Mouse (Mus musculus) intestine, embryonic 14.5 days (tissue): ENCODE data around the gene Rcc2. TPM values are rescaled to one million over a fixed set of nuclear protein-coding genes. Genes with fewer than 3 reads are reported as not detected.

Source experiments
- ATAC-seq: fragments of 200-750 bp; cut with Nextera tagmentation; replicated peaks from 2 replicates; pipeline ENCODE4 v1.8.0; 2017; ENCODE audit warnings: low read depth, moderate number of reproducible peaks, moderate TSS enrichment, moderate library complexity; ENCODE audit not compliant: low FRiP score, low TSS enrichment
- DNase-seq: peaks from one replicate; pipeline ENCODE4 v3.0.0-alpha.2; 2018; ENCODE audit warnings: low spot score
- H3K27ac ChIP-seq: fragments of 300-500 bp; sonication (generic); 2 replicates; pipeline ENCODE4 v1.5.1; 2014; ENCODE audit warnings: low read depth, mild to moderate bottlenecking, control low read depth
- H3K27me3 ChIP-seq: fragments of 300-500 bp; sonication (generic); replicated peaks from 2 replicates; pipeline ENCODE4 v1.6.1; 2014; ENCODE audit warnings: low read length, control low read depth; ENCODE audit not compliant: control insufficient read depth, insufficient read depth
- H3K36me3 ChIP-seq: fragments of 300-500 bp; sonication (generic); 2 replicates; pipeline ENCODE4 v1.6.1; 2014; ENCODE audit warnings: low read length, control low read depth; ENCODE audit not compliant: control insufficient read depth, insufficient read depth
- H3K4me1 ChIP-seq: fragments of 300-500 bp; sonication (generic); replicated peaks from 2 replicates; pipeline ENCODE4 v1.6.1; 2014; ENCODE audit warnings: low read length, control low read depth, mixed read lengths; ENCODE audit not compliant: control insufficient read depth, insufficient read depth
- H3K4me2 ChIP-seq: fragments of 300-500 bp; sonication (generic); 2 replicates; pipeline ENCODE4 v1.6.1; 2014; ENCODE audit warnings: low read length
- H3K4me3 ChIP-seq: fragments of 300-500 bp; sonication (generic); 2 replicates; pipeline ENCODE4 v1.5.1; 2014; ENCODE audit warnings: low read depth, low read length, control low read depth, mixed read lengths
- H3K9ac ChIP-seq: fragments of 300-500 bp; sonication (generic); 2 replicates; pipeline ENCODE4 v1.6.1; 2014; ENCODE audit warnings: mild to moderate bottlenecking, low read length
- H3K9me3 ChIP-seq: fragments of 300-500 bp; sonication (generic); 2 replicates; pipeline ENCODE4 v1.6.1; 2016; ENCODE audit warnings: low read length, control low read depth; ENCODE audit not compliant: control insufficient read depth
- WGBS: fragments of 180-500 bp; shearing (Covaris S2); extraction: QIAGEN DNeasy Blood & Tissue Kit; methylation state at CpG from one replicate; pipeline ENCODE4 v1.1.7; 2014; 5-methylcytosine and 5-hydroxymethylcytosine counted together
- polyA plus RNA-seq: library from polyadenylated mRNA; unstranded; fragments of >200 nt; fragmentation: Nextera tagmentation; extraction: Ambion mirVana; gene quantifications from 2 replicates; pipeline ENCODE4 v1.2.1, GENCODE M21; 2014

Rcc2 gene
- polyA plus RNA-seq, 1 experiment from 2014 or later = 30.7 TPM

DNA sequence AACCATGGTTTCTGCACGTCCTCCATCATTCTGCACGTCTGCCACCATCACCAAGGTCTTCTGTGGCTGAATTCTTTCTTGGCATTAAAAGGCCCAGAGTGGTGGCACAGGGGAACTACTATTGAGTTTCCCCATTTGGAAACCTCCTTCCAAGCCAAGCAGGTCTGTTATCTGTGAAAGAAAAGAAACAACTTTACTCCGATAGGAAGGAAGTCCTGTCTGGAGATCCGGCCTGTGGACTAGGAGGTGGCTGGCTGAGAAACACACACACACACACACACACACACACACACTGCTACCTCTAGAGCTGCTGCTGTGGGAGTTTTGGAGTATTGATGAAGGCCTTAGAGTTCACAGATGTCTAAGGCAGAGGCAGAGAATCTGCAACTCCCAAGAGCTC lies 6.8 kb upstream of the Rcc2 start:
- H3K4me1 ChIP-seq = no peaks in the 10 kb centered on the region
- no peaks in the 10 kb centered on the region for H3K9me3 ChIP-seq
- H3K4me2 ChIP-seq = no peak overlapping the region
- peaks cover 3% of the 10 kb centered on the region for H3K27me3 ChIP-seq
- no peak for DNase-seq
- no peak overlapping the region for H3K4me3 ChIP-seq
- WGBS = 67% methylated on average over 4 of the region's 4 CpGs
- H3K36me3 ChIP-seq = no peaks in the 10 kb centered on the region
- H3K27ac ChIP-seq = no peak overlapping the region
- no peak overlapping the region for H3K9ac ChIP-seq
- ATAC-seq = no peak

DNA sequence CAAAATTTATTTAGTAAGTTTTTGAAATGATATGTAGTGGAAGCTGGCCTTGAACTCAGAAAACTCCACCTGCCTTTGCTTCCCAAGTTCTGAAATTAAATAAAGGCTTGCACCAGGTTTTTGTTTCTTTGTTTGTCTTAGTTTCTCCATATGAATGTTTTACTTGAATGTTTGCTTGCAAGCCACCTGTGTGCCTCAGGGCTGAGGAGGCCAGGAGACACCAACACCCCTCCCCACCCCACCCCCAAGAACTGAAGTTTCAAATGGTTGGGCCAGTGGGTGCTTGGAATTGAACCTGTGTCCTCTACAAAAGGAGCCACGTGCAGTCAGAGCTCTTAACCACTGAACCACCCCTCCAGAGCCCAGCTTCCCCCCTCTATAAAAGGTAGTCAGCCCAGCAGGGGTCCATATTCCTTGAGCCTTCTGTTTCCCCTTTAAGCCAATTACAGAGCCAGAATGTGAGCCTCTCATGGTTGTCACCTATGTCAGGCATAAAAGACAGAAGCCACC lies 5.7 kb upstream of the Rcc2 start:
- H3K27ac ChIP-seq = no peak overlapping the region
- DNase-seq (no peak), ATAC-seq (no peak)
- WGBS = 55% methylated on average over 1 of the region's 1 CpGs
- H3K4me2 ChIP-seq = no peak overlapping the region
- H3K9me3 ChIP-seq = no peaks in the 10 kb centered on the region
- H3K36me3 ChIP-seq = no peaks in the 10 kb centered on the region
- H3K4me1 ChIP-seq = no peaks in the 10 kb centered on the region
- peaks cover 13% of the 10 kb centered on the region for H3K27me3 ChIP-seq
- no peak overlapping the region for H3K9ac ChIP-seq
- no peak overlapping the region for H3K4me3 ChIP-seq

DNA sequence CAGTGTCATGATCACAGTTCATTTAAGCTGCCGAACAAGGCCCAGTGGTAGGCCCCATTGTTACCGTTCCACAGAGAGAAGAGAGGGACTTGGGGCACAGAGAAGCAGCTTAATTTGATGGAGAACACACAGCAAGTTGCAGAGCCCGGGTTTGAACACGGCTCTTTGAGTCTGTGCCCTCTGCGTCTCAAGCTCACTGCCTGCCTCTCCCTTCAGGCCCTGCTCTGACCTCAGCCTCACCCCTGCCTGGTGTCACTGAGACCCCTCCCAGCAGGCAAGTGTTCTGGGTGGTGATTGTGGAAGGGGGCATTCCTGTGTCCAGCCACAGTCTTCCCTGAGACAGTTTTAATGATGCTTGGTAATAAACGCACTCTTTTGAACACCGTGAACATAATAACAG lies 5.2 kb upstream of the Rcc2 start:
- no peaks in the 10 kb centered on the region for H3K9me3 ChIP-seq
- no peak overlapping the region for H3K4me2 ChIP-seq
- no peak overlapping the region for H3K27ac ChIP-seq
- no peaks in the 10 kb centered on the region for H3K36me3 ChIP-seq
- ATAC-seq (no peak), DNase-seq (no peak)
- H3K9ac ChIP-seq = no peak overlapping the region
- H3K4me3 ChIP-seq = no peak overlapping the region
- H3K27me3 ChIP-seq = peaks cover 15% of the 10 kb centered on the region
- WGBS = 72% methylated on average over 7 of the region's 7 CpGs
- peaks cover 3% of the 10 kb centered on the region; the same call in 1 of the 2 replicates for H3K4me1 ChIP-seq

DNA sequence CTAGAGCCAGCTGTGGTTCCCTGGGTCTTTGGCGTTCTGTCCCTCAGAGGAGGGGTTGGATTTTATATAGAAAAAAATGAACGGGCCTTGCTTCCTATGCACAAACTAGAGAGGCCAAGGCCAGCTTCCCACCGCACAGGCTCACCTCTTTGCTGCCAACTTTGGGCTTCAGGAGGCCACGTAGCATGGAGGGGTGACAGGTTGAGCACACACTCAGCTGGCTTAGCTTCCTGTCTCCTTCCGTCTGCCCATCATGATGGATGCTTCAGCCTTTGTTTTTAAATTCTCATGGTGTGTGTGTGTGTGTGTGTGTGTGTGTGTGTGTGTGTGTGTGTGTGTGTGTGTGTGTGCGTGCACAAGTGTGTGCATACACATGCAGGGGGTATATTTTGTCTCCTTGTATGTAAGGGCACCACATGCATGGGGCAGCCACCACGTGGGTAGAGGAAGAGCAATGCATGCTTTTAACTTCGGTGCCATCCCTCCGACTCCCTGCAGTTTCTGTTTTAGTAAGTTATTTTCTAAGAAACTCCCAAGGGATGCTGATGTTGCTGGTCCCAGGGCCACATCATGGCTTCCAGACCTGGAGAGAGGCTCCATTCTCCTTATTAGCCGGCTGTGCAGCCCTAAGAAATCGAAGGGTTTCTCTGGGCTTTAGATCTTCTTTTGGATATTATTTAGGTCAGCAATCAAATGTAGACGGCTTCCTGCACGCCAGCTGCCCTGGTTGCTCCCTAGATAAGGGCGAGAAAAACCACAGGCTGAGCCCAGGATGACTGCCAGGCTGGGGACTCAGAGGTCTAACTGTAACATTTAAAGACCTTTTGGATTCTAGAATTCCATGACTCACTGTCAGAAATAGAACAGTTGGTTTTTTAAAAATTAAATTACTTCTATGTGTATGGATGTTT lies 4.4 kb upstream of the Rcc2 start:
- H3K9me3 ChIP-seq = no peaks in the 10 kb centered on the region
- H3K4me2 ChIP-seq = no peak overlapping the region
- 71% methylated on average over 14 of the region's 14 CpGs for WGBS
- H3K27me3 ChIP-seq = peaks cover 19% of the 10 kb centered on the region
- no peaks in the 10 kb centered on the region for H3K36me3 ChIP-seq
- no peak for DNase-seq
- H3K4me1 ChIP-seq = peaks cover 11% of the 10 kb centered on the region
- no peak for ATAC-seq
- no peak overlapping the region for H3K9ac ChIP-seq
- no peak overlapping the region for H3K4me3 ChIP-seq
- no peak overlapping the region for H3K27ac ChIP-seq

DNA sequence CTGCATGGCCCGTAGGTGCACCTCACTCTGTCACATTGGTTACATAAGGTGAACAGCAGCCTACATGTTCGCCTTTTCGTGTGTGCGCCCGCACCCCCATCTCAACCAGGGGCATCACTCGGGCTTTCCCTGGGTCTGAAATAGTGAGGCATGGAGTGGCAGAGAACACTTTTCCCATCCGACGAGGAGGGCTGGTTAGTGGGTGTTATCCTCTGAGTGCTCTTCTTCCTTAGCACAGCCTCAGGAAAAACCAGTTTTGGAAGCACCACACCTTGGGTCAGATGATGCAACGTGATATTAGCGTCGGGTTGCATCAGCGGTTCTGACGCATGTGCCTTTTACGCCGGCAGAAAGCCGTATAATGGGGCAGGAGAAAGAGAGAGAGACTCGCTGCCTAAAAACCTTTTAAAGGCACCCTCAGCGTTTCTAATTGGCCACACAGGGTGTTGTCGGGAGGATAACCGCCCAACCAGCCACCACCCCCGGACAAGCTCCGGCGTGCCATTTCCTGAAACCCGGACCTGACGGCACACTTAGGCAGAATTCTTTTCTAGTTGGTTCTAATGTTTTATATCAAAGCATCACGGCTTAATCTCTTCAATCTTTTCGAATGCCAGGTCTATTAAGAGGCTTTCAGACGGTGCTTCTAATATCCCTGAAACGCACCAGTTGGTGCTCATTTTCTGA lies 757 bp upstream of the Rcc2 start:
- WGBS = 7% methylated on average over 29 of the region's 29 CpGs
- ATAC-seq = no peak
- no peaks in the 10 kb centered on the region for H3K36me3 ChIP-seq
- no peaks in the 10 kb centered on the region for H3K9me3 ChIP-seq
- peak overlapping the region; percentile 84 for H3K4me2 ChIP-seq
- H3K27ac ChIP-seq = no peak overlapping the region
- peaks cover 19% of the 10 kb centered on the region for H3K27me3 ChIP-seq
- peaks cover 25% of the 10 kb centered on the region for H3K4me1 ChIP-seq
- H3K9ac ChIP-seq = 0 out of 2 replicates have a peak overlapping the region, but pooled peaks have one; percentile 16
- no peak for DNase-seq
- H3K4me3 ChIP-seq = peak overlapping the region; percentile 84

DNA sequence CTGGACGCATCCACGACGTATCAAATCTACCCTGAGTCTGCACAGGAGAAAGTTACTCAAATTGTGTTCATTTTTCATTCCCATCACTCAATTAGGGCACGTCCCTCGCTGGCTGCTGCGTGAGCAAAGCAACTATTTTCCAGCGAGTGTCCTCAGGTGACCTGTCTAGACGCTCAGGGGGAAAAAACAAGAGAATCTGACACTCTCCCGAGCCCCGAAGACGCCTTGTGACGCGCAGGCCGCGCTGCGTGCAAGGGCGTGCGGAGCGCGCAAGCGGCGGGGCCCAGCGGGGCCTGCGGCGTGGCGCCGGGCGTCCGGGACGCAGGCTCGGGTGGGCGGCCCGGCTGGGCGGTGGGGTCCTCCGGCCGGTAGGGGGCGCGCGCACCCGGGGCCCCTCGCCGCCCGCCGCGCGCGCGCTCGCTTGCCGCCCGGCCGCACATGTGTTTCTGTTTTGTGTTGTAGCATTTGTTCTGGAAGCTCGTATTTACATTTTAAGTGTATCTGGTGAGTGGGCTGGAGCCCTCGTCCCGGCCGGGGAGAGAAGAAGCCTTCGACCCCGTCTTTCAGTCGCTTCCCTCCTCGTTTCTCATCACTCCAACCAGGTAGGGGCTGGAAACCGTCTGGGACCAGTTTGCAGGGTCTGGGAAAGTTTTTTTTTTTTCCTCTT lies 841 bp downstream of the Rcc2 start:
- H3K4me1 ChIP-seq = peaks cover 35% of the 10 kb centered on the region
- peak overlapping the region; percentile 84 for H3K4me3 ChIP-seq
- WGBS = under 1% methylated on average over 61 of the region's 61 CpGs

DNA sequence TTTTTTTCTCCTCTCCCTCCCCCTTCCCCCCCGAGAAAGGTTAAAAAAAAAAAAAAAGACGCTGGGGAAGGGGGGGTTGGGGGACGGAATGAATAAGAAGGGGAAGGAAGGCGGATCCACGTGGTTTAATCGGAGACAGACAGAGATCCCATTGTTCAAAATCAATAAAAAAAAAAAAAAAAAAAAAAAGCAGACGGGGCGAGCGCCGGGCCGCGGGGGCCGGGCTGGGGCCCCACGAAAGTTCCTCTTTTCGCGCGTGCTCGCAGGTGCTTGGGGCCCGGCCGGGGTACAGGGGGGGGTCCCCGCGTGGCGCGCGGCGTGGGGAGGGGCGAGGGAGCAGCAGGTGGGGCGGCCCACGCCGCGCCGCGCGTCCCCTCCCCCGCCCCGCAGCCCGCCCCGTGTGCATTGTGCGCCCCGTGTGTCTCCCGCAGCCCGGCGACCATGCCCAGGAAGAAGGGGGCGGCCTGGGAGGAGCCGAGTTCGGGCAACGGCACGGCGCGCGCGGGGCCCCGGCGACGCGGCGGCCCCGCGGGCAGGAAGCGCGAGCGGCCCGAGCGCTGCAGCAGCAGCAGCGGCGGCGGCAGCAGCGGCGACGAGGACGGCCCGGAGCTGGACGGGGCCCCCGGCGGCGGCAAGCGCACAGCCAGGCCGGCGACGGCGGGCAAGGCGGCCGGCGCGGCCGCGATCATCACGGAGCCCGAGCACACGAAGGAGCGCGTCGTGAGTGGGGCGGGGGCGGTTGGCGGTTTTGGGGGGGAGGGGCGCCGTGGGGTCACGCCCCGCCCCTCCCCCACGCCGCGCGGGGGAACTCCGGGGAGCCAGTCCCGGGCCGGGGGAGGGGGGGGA lies 1.6 kb downstream of the Rcc2 start:
- peak overlapping the region; percentile 84 for H3K4me3 ChIP-seq
- H3K4me2 ChIP-seq = peak overlapping the region; percentile 84
- WGBS = under 1% methylated on average over 48 of the region's 107 CpGs
- peak; percentile 75 for DNase-seq
- H3K36me3 ChIP-seq = peaks cover 17% of the 10 kb centered on the region
- ATAC-seq = peak; percentile 25; the same call in 1 of the 2 replicates
- peak overlapping the region; percentile 98 for H3K27ac ChIP-seq
- H3K4me1 ChIP-seq = peaks cover 36% of the 10 kb centered on the region
- peaks cover 19% of the 10 kb centered on the region for H3K27me3 ChIP-seq
- H3K9me3 ChIP-seq = no peaks in the 10 kb centered on the region
- peak overlapping the region; percentile 96 for H3K9ac ChIP-seq

More for the DNA sequence above, 841 bp downstream of the Rcc2 start:
- peak overlapping the region; percentile 96 for H3K9ac ChIP-seq
- ATAC-seq (peak; percentile 77), DNase-seq (peak; percentile 92)
- H3K9me3 ChIP-seq = no peaks in the 10 kb centered on the region
- H3K27ac ChIP-seq = peak overlapping the region; percentile 98
- H3K27me3 ChIP-seq = peaks cover 19% of the 10 kb centered on the region
- peaks cover 9% of the 10 kb centered on the region for H3K36me3 ChIP-seq
- H3K4me2 ChIP-seq = peak overlapping the region; percentile 84
